Mouse (Mus musculus): ENCODE data around the gene Dennd5a. TPM values are rescaled to one million over a fixed set of nuclear protein-coding genes. Genes with fewer than 3 reads are reported as not detected.

The Dennd5a gene
- polyA plus RNA-seq (2012; rRNA removed): 270 TPM in 2 replicates

DNA sequence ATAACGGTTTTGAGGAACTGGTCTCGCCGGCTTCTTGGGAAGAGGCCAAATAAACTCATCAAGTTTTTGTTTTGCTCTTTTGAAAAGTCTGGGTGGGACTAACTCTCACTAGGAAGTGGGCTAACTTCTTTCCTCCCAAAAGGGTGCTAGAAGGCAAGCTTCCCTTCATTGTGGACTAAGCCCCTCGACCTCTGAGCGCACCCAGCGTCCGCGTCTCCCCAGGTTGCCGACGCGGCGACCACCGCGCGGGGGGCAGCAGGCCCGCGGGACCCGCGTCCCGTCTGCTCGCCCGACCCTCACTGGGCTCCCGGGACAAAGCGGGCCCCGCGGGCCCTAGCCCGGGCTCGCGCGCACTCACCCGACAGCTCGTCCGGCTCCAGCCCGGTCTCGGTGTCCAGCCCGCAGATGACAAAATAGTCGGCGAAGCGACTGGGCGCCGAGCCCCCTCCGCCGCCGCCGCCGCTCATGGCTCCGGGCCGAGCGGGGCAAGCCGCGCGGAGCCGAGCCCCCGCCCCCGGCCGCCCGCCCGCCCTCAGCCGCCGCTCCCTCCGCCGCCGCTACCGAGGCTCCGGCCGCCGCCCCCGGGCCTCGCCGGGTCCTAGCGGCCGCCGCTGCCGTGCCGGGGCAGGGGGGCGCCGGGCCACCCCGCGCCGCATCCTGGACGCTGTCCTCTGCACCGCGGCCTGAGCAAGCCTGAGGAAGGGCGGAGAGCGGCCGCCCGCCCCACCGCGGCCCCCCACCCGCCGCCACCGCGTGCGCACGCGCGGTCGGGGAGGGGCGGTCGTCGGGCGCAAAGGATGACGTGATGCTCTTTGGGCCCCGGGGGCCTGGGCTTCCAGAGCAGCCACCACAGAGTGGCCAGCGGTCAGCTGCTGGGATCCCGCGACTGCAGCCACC, at the start of gene Dennd5a:
Dennd5a (minus strand) TSS at position 755 of the 897 bp plus-strand sequence.
- Histone ChIP-seq H3K4me3 (replicated peaks; ENCODE audit: insufficient read depth, low read depth, low read length) (peak within 1 kb of the TSS; percentile 97), H3K27me3 (ENCODE audit: control insufficient read depth, insufficient read depth, low read length) (no peaks in the 10 kb centered on the region), H3K27ac (ENCODE audit: insufficient read depth, low read length) (peak within 1 kb of the TSS; percentile 100), H3K4me1 (ENCODE audit: control insufficient read depth, insufficient read depth, low read length) (peaks cover 7% of the 10 kb centered on the region)
- TF ChIP-seq POLR2A (IDR thresholded peaks at IDR 0.05; ENCODE audit: borderline replicate concordance, insufficient read depth, low read length) (peak; percentile 97), CTCF (IDR thresholded peaks at IDR 0.05; ENCODE audit: borderline replicate concordance, insufficient read depth, low read depth, low read length) (no peak)
- peak; percentile 86 to 87 for DNase-seq
- under 1% methylated on average over 105 of the region's 107 CpGs for WGBS

DNA sequence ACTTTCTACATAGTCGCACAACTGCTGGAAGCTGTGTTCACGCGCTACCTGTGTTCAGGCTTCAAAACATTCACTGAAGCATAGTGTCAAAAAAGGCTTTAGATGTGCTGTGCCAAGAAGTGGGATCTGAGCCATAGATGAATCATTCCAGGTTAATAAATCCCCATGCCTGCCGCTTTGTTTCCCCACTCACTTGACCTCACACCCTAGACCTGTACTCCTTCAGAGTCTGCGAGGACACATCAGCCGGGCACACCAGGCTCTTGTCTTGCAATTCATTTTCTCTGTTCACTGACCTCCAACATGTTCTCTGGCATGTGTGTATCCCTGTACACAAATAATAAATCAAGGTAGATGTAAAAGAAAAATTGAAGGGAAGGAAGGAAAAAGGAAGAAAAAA, 48.8 kb upstream of the Dennd5a start:
- no peak overlapping the region for H3K27ac ChIP-seq (ENCODE audit: insufficient read depth, low read length)
- DNase-seq: no peak
- no peak for TF ChIP-seq POLR2A (IDR thresholded peaks at IDR 0.05; ENCODE audit: borderline replicate concordance, insufficient read depth, low read length)
- no peak for TF ChIP-seq CTCF (IDR thresholded peaks at IDR 0.05; ENCODE audit: borderline replicate concordance, insufficient read depth, low read depth, low read length)
- H3K4me3 ChIP-seq (replicated peaks; ENCODE audit: insufficient read depth, low read depth, low read length): no peak overlapping the region
- no peaks in the 10 kb centered on the region for H3K27me3 ChIP-seq (ENCODE audit: control insufficient read depth, insufficient read depth, low read length)
- no peaks in the 10 kb centered on the region for H3K4me1 ChIP-seq (ENCODE audit: control insufficient read depth, insufficient read depth, low read length)
- 87% methylated on average over 6 of the region's 6 CpGs for WGBS

DNA sequence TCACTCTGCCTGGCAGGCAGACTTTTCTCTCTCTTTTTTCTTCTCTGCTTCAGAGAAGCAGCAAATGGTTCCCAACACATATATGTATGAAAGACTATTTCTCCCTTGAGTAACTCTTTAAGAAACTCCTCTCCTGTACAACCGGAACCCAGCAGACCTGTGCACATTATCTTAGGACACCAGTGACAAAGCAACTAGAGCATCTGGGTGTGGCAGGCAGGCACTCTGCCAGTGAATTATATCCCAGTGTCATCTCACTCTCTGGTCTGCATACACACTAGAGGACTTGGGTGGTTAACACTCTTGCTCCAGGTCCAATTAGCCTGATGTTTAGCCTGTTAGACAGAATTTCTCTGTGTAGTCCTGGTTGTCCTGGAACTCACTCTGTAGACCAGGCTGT, 48.2 kb upstream of the Dennd5a start:
- H3K27me3 ChIP-seq (ENCODE audit: control insufficient read depth, insufficient read depth, low read length): no peaks in the 10 kb centered on the region
- H3K27ac ChIP-seq (ENCODE audit: insufficient read depth, low read length): no peak overlapping the region
- no peak overlapping the region for H3K4me3 ChIP-seq (replicated peaks; ENCODE audit: insufficient read depth, low read depth, low read length)
- WGBS: 93% methylated on average over 1 of the region's 1 CpGs
- no peaks in the 10 kb centered on the region for H3K4me1 ChIP-seq (ENCODE audit: control insufficient read depth, insufficient read depth, low read length)
- TF ChIP-seq POLR2A (IDR thresholded peaks at IDR 0.05; ENCODE audit: borderline replicate concordance, insufficient read depth, low read length) (no peak), CTCF (IDR thresholded peaks at IDR 0.05; ENCODE audit: borderline replicate concordance, insufficient read depth, low read depth, low read length) (no peak)
- DNase-seq: no peak

DNA sequence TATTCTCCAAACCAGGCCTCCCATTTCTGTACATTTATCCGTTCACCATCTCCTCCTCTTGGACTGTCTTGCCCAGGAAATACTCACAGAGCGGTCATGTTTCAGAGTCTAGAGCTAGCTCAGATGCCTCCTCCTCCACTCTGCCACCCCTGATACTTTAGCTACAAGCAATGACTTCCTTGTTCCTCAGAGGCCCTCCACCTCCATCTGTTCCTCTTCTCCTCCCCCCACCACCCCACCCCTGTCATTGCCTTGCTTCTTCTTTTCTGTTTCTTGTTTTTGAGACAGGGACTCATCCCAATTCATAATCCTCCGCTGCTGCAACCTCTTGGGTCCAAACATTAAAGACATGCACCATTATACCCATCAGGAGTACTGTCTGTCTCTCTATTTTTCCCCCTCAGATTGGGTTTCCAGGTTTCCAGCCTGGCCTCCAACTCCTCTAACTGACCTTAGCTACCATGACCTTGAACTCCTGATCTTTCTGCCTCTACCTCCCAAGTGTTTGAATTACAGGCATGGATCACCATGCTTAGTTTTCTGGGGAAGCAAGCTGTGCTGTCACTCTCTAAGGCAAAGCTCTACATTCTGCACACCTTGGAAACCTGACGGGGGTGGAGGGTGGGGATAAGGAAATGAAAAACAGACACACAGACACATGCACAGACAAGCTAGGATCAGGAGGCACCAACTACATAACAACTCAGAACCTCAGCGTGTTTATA, 46.4 kb upstream of the Dennd5a start:
- DNase-seq: no peak
- no peaks in the 10 kb centered on the region for H3K4me1 ChIP-seq (ENCODE audit: control insufficient read depth, insufficient read depth, low read length)
- 83% methylated on average over 5 of the region's 5 CpGs for WGBS
- no peaks in the 10 kb centered on the region for H3K27me3 ChIP-seq (ENCODE audit: control insufficient read depth, insufficient read depth, low read length)
- no peak overlapping the region for H3K27ac ChIP-seq (ENCODE audit: insufficient read depth, low read length)
- H3K4me3 ChIP-seq (replicated peaks; ENCODE audit: insufficient read depth, low read depth, low read length): no peak overlapping the region
- TF ChIP-seq POLR2A (IDR thresholded peaks at IDR 0.05; ENCODE audit: borderline replicate concordance, insufficient read depth, low read length) (no peak), CTCF (IDR thresholded peaks at IDR 0.05; ENCODE audit: borderline replicate concordance, insufficient read depth, low read depth, low read length) (no peak)

DNA sequence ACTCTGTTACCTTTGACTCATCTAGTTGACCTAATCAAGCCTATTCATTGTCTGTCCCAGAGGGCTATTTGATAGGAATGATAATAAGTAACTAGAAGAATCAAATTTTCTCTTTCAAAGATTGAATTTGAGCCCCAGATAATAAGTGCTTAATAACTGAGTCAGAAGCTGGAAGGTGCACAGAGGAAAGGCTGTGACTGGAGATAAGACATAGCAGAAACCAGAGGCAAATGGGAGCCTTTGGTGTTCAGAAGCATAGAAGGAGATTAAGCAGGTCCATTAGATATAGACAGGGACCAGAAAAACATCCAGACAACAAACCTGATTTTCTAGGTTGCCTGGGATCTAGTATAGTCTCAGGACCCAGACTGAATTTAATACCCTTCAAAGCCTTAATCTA, 45.7 kb upstream of the Dennd5a start:
- no peak overlapping the region for H3K4me3 ChIP-seq (replicated peaks; ENCODE audit: insufficient read depth, low read depth, low read length)
- H3K27me3 ChIP-seq (ENCODE audit: control insufficient read depth, insufficient read depth, low read length): no peaks in the 10 kb centered on the region
- H3K4me1 ChIP-seq (ENCODE audit: control insufficient read depth, insufficient read depth, low read length): no peaks in the 10 kb centered on the region
- no peak for DNase-seq
- no peak overlapping the region for H3K27ac ChIP-seq (ENCODE audit: insufficient read depth, low read length)
- TF ChIP-seq CTCF (IDR thresholded peaks at IDR 0.05; ENCODE audit: borderline replicate concordance, insufficient read depth, low read depth, low read length) (no peak), POLR2A (IDR thresholded peaks at IDR 0.05; ENCODE audit: borderline replicate concordance, insufficient read depth, low read length) (no peak)

DNA sequence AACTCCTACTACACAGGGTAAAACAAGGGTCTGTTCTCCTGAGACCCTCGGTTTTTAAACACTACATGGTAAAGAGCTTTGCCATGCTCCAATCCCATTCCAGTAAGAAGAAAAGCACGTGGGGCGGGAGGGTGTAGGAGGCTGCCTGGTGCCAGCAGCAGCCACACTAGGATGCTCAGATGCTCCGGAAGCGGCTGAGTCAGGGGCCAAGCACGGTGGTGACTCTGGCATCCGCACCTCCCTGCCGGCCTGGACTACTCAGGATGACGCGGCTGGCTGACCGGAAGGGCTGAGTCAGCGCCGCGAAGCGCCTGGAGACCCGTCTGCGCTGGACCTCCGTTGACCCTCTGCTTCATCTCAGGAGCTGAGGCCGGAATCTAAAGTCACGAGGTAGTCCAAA, 42.7 kb upstream of the Dennd5a start:
- 8% methylated on average over 20 of the region's 20 CpGs for WGBS
- H3K4me1 ChIP-seq (ENCODE audit: control insufficient read depth, insufficient read depth, low read length): no peaks in the 10 kb centered on the region
- no peaks in the 10 kb centered on the region for H3K27me3 ChIP-seq (ENCODE audit: control insufficient read depth, insufficient read depth, low read length)
- H3K4me3 ChIP-seq (replicated peaks; ENCODE audit: insufficient read depth, low read depth, low read length): peak overlapping the region; percentile 4
- DNase-seq: peak; percentile 71 to 81
- TF ChIP-seq POLR2A (IDR thresholded peaks at IDR 0.05; ENCODE audit: borderline replicate concordance, insufficient read depth, low read length): no peak
- no peak for TF ChIP-seq CTCF (IDR thresholded peaks at IDR 0.05; ENCODE audit: borderline replicate concordance, insufficient read depth, low read depth, low read length)
- peak overlapping the region; percentile 34; the same call in 1 of the 2 replicates for H3K27ac ChIP-seq (ENCODE audit: insufficient read depth, low read length)

DNA sequence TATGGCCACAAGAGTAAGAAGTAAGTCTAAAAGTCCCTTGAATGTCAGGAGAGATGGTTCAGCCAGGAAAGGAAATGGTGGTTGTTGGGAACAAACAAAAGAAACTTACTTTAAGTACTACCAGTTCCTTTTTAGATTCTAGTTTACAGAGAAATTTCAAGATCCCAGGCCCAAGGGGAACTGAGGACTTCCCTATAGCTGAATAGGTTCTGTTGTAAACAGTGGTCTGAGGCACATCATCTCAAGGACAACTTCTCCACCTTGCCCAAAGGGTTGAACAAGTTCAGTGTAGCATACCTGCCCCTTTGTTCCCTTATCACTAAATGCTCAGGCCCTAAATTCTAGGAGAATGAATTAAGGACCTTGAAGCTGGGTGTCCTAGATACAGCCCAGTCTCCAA, 41.8 kb upstream of the Dennd5a start:
- no peak for DNase-seq
- H3K4me3 ChIP-seq (replicated peaks; ENCODE audit: insufficient read depth, low read depth, low read length): no peak overlapping the region
- H3K27ac ChIP-seq (ENCODE audit: insufficient read depth, low read length): no peak overlapping the region
- no peaks in the 10 kb centered on the region for H3K27me3 ChIP-seq (ENCODE audit: control insufficient read depth, insufficient read depth, low read length)
- no peaks in the 10 kb centered on the region for H3K4me1 ChIP-seq (ENCODE audit: control insufficient read depth, insufficient read depth, low read length)
- no peak for TF ChIP-seq POLR2A (IDR thresholded peaks at IDR 0.05; ENCODE audit: borderline replicate concordance, insufficient read depth, low read length)
- no peak for TF ChIP-seq CTCF (IDR thresholded peaks at IDR 0.05; ENCODE audit: borderline replicate concordance, insufficient read depth, low read depth, low read length)
